8 mouse cellular contexts compared by ENCODE assay signal in genomic region chr2:165880501-165881182, GRCm38 (mm10). TPM values are rescaled to one million over a fixed set of nuclear protein-coding genes. Genes with fewer than 3 reads are reported as not detected.
DNase-seq lines count a peak whose midpoint lies in the region; ATAC-seq lines count a peak whose summit lies in the region.

No protein-coding gene starts in this region.

- intact Hi-C loops in heart, postnatal 25 days (cut with DNase I): no loop called here

- peak overlapping the region; percentile 58 for H3K9ac ChIP-seq in forebrain, embryonic 12.5 days

- 3% methylated on average over 15 of the region's 15 CpGs for WGBS in forebrain, embryonic 12.5 days

- H3K4me2 ChIP-seq in forebrain, embryonic 12.5 days: peak overlapping the region; percentile 63

- H3K27me3 ChIP-seq in forebrain, embryonic 12.5 days: no peaks in the 10 kb centered on the region

- H3K4me1 ChIP-seq in brown adipose tissue, adult 24 weeks (ENCODE audit: control insufficient read depth, insufficient read depth, insufficient read length, low read length): peaks cover 57% of the 10 kb centered on the region
- peaks cover 99% of the 10 kb centered on the region for H3K4me1 ChIP-seq in forebrain, embryonic 12.5 days

- no peaks in the 10 kb centered on the region for H3K36me3 ChIP-seq in forebrain, embryonic 12.5 days (replicated peaks)

- no peak overlapping the region for H3K4me3 ChIP-seq in brown adipose tissue, adult 24 weeks (ENCODE audit: insufficient read depth, low read depth, low read length)
- peak overlapping the region; percentile 24 for H3K4me3 ChIP-seq in forebrain, embryonic 12.5 days (replicated peaks)

- DNase-seq in ES-CJ7 (ENCODE audit: low read depth, low spot score): peak; percentile 60
- peak; percentile 61 for DNase-seq in heart, postnatal 25 days (ENCODE audit: low spot score)
- peak; percentile 77 to 84 for DNase-seq in kidney, postnatal 4 days
- peak; percentile 72 to 83 for DNase-seq in lung, postnatal 4 days
- peak; percentile 85 for DNase-seq in urinary bladder, postnatal 14 days (ENCODE audit: low spot score)
- no peak for DNase-seq in spleen, postnatal 4 days (ENCODE audit: low spot score in 2 of 2)

- ATAC-seq in forebrain, embryonic 12.5 days (ENCODE audit: low FRiP score): peak; percentile 21; the same call in 1 of the 2 replicates

- no peaks in the 10 kb centered on the region for H3K9me3 ChIP-seq in forebrain, embryonic 12.5 days

- H3K27ac ChIP-seq in brown adipose tissue, adult 24 weeks (replicated peaks; ENCODE audit: low read depth, low read length): peak overlapping the region; percentile 65
- peak overlapping the region; percentile 100 for H3K27ac ChIP-seq in forebrain, embryonic 12.5 days

RNA-seq across cellular contexts. Expression of gene Zmynd8, which starts 18.2 kb away (rescaled TPM):
- polyA plus RNA-seq in brown adipose tissue, adult 24 weeks (2012; ENCODE audit: insufficient read depth, insufficient read length, missing spikeins): 6.7 and 17.9 TPM in 2 replicates
- 67.6 and 71.5 TPM in 2 replicates for polyA plus RNA-seq in forebrain, embryonic 12.5 days (2016; fragmentation: Nextera tagmentation; extraction: Ambion mirVana)
- 10 to 100 TPM; 44.5 to 48.7 TPM for total RNA-seq in heart, postnatal 25 days (2021)

Comparison
In these comparisons a context has a peak if more than half of its experiments do, and no peak if none do; other contexts are left out.
1. DNase-seq: peak in ES-CJ7 (single experiment), heart, postnatal 25 days (single experiment), kidney, postnatal 4 days (2 of 2), lung, postnatal 4 days (2 of 2) and urinary bladder, postnatal 14 days (single experiment); none in spleen, postnatal 4 days (0 of 2).